Mouse (Mus musculus): Measurements from ENCODE around the gene Hpf1.

Gene Hpf1

GRCm38 (mm10) chr8:60895878-60896277 lies 5.7 kb downstream of the Hpf1 start:
- no peak for DNase-seq (ENCODE audit: low spot score in 2 of 2)

- DNase-seq (ENCODE audit: low spot score in 2 of 2), result no peak
Measured at GRCm38 (mm10) chr8:60900147-60900546, 9.9 kb downstream of the Hpf1 start.

DNA sequence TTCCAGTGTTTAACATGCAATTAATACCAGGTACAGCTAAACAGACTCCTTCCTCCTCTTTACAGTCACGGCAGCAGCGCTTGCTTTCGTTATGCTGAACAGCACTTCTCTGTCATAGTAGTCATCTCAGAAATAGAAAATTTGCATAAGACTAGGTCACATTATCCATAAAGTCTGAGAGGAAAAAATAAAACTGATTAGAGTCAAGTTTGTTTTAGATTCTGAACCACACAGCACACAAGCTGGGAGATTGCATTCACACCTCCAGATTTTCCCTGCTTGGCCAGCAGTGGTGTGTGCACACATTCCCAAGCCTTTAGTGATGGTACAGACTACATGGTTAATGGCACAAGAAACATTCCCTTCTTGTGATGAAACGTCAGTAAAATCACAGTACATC lies 21.9 kb downstream of the Hpf1 start:
- no peak for DNase-seq (ENCODE audit: low spot score in 2 of 2)

DNA sequence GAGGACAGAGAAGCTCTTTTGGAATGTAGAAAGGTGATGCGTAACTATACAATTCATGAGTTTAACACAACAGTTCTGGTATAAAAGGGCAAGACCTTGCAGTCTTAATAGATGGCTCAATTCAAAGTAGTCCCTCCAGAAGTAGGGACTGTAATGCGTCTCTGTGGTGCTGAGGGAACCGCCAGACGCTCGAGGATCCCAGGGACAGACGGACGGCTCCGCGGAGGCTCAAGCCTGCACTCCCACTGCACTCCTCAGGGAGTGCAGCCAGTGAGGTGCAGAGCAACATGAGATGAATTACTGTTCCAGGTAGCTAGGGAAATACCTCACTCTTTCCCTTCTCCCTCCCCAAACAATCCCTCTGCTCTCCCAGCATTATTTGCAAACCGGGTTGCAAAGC lies 22.3 kb downstream of the Hpf1 start:
- no peak for DNase-seq (ENCODE audit: low spot score in 2 of 2)

- no peak for DNase-seq (ENCODE audit: low spot score in 2 of 2)
Measured at GRCm38 (mm10) chr8:60919069-60919468, 28.9 kb downstream of the Hpf1 start.

GRCm38 (mm10) chr8:60920176-60920575 lies 30.0 kb downstream of the Hpf1 start:
- DNase-seq (ENCODE audit: low spot score in 2 of 2), result no peak

DNA sequence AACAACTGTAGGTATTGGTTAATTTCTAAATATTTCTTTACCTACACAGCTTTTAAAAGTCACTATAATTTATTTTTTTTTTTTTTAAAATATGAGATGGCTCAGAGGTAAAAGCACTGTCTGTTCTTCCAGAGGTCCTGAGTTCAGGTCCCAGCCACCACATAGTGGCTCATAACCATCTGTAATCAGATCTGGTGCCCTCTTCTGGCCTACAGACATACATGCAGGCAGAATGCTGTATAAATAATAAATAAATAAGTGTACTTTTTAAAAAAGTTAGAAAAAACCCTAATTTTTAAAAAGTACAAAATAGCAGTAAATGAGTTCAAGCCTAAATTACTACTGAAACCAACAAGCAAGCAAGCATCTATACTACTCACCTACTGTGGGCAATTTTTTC lies 43.4 kb downstream of the Hpf1 start:
- DNase-seq (ENCODE audit: low spot score in 2 of 2), result no peak

DNA sequence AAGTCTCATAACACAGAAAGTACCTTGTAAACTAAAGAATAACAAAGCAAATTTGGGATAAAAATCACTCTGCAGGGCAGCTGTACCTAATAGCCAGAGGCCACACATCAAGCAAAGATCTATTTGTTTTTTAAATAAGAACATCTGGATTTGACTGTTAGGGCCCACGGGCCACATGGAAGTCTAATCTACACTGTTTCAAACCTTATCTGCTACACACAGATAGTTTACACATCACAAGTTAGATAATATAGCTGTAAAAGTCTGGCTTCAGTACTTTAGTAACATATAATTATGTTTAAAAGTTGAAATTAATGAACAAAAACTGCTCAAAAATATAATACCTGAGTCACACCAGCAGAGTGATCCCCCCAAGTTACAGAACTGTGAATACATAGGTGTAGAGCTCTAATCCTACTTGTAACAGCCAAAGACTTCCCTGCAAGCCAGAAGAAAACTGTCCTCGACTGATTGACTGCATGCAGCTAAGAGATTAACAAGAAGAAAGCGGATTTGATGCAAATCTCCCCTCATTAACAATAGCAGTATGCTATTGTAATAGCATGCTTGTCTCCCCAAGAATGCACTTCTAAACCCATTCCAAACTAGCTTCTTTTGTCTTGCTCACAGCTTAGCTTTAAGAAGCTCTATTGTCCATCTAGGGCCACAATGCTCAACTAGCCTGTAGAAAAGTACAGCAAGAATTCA lies 48.7 kb downstream of the Hpf1 start:
- DNase-seq (ENCODE audit: low spot score in 2 of 2), result no peak

GRCm38 (mm10) chr8:60942867-60943266 lies 52.6 kb downstream of the Hpf1 start:
- DNase-seq (ENCODE audit: low spot score in 2 of 2), result no peak

DNA sequence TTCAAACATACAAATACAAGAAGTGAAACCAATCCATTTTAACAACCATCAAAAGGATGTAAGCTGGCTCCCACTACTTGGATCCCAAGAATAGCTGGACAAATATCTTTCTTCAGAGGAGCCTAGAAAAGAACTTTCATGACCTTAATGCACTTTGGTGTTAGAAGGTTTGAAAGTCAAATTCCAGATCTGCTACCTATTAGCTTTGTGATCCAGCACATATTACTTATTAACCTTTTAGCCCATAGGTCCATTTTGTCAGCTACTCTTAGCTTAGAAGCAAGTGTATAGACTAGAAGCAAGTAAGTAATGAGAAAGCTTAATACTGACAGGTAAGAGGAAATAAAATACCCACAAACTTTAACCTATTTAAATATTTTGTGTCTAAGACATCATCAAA lies 57.3 kb downstream of the Hpf1 start:
- no peak for DNase-seq (ENCODE audit: low spot score in 2 of 2)

GRCm38 (mm10) chr8:60949859-60950258 lies 59.6 kb downstream of the Hpf1 start:
- no peak for DNase-seq (ENCODE audit: low spot score in 2 of 2)

- DNase-seq (ENCODE audit: low spot score in 2 of 2), result no peak
Measured at GRCm38 (mm10) chr8:60951271-60951670, 61.1 kb downstream of the Hpf1 start.

DNA sequence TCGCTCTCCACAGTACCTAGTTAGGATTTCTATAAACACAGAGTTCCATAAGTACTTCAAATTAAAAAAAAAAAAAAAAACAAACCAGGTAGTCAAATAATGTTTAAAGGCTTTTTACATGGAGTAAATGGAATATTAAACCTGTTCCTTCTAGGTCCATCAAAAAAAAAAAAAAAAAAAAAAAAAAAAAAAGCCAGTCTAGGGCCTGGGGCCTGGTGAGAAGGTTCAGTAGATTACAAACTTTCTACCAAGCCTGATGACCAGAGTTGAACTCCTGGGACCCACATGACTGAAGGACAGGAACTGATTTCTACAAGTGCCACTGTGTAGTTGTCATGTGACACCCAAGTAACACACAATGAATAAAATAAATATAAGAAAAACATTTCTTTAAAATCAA lies 61.5 kb downstream of the Hpf1 start:
- no peak for DNase-seq (ENCODE audit: low spot score in 2 of 2)

- DNase-seq (ENCODE audit: low spot score in 2 of 2), result no peak
Measured at GRCm38 (mm10) chr8:60952803-60953202, 62.6 kb downstream of the Hpf1 start.

GRCm38 (mm10) chr8:60954281-60955014 lies 64.2 kb downstream of the Hpf1 start:
- DNase-seq (ENCODE audit: low spot score in 2 of 2), result peak; percentile 64

DNA sequence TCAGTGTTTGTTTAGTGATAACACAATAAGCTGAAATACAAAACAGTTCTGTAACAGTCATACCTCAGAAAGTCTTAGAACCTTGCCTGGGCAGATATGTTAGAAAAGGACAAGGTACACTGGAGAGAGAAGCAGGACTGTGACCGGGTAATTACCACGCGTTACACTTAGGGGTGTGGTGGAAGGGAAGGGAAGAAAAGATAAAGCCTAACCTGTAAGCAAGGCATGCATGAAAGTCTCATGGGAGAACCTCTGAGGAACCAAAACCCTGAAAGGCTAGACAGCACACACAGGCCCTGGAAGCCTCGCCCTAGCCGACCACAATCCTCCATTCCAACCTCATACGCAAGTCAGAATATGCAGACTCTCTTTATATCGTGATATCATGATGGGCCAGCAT lies 66.6 kb downstream of the Hpf1 start:
- DNase-seq (ENCODE audit: low spot score in 2 of 2), result no peak

Measured in urinary bladder, postnatal 4 days (tissue).